Mouse (Mus musculus) embryonic stem cell, embryonic (primary cell): ENCODE results near the gene Htr6.

Experiments used
- CTCF ChIA-PET, 4 experiments: fragments of 300-600 bp in 2 of 4; fragments of 350-600 bp in 2 of 4; sonication (Branson Sonifier 250); formaldehyde crosslinking; loops; one replicate each; lab custom pipeline; 2022; ENCODE audit warnings: inconsistent platforms in 2 of 4; lab: Charles Lee
- POLR2A ChIA-PET, 4 experiments: fragments of 300-600 bp in 2 of 4; fragments of 350-600 bp in 2 of 4; sonication (Branson Sonifier 250); formaldehyde crosslinking; loops; one replicate each; lab custom pipeline; 2022; ENCODE audit warnings: antibody characterized with exemption in 4 of 4, inconsistent platforms in 1 of 4; lab: Charles Lee

The Htr6 gene

GRCm38 (mm10) chr4:139092356-139093195 lies 17.2 kb upstream of the Htr6 start, which contains the start of gene Nbl1:
Gene Nbl1, minus strand, starts transcription at chr4:139092993.
- CTCF ChIA-PET = interaction anchor here (0.5 to 2.7 kb wide), 16 partner anchors 8 to 1105 kb away, joined by 3 to 9 read pairs (median 3); no protein-coding TSS in a partner anchor
- POLR2A ChIA-PET = interaction anchor here (0.6 to 3.3 kb wide), 15 partner anchors 8 to 766 kb away, joined by 3 to 19 read pairs (median 4); partner anchors contain the start of genes Akr7a5 (in 1 of the 4), Minos1 (in 1 of the 4) and Pqlc2 (in 1 of the 4)

- POLR2A ChIA-PET = interaction anchor here in 3 of 4 experiments (0.6 to 3.3 kb wide), 17 partner anchors 9 to 1546 kb away, joined by 3 to 19 read pairs (median 4); partner anchors contain the start of genes Minos1 (in 2 of the 3), Akr7a5 (in 1 of the 3) and Pqlc2 (in 1 of the 3)
- CTCF ChIA-PET = interaction anchor here in 3 of 4 experiments (0.5 to 2.7 kb wide), 16 partner anchors 9 to 343 kb away, joined by 3 to 9 read pairs (median 3); no protein-coding TSS in a partner anchor
Measured at GRCm38 (mm10) chr4:139091478-139092355, 16.3 kb upstream of the Htr6 start.

GRCm38 (mm10) chr4:139091066-139091465 lies 15.7 kb upstream of the Htr6 start:
- POLR2A ChIA-PET = interaction anchor here in 2 of 4 experiments (0.9 to 3.3 kb wide), 12 partner anchors 10 to 289 kb away, joined by 3 to 19 read pairs (median 3); partner anchors contain the start of genes Akr7a5 (in 1 of the 2), Minos1 (in 1 of the 2) and Pqlc2 (in 1 of the 2)
- CTCF ChIA-PET = interaction anchor here in 2 of 4 experiments (0.6 to 1.7 kb wide), 13 partner anchors 9 to 246 kb away, joined by 3 to 5 read pairs (median 3); no protein-coding TSS in a partner anchor

GRCm38 (mm10) chr4:139090303-139090940 lies 15.1 kb upstream of the Htr6 start:
- CTCF ChIA-PET = interaction anchor here in 2 of 4 experiments (0.6 to 2.0 kb wide), 10 partner anchors 8 to 247 kb away, joined by 3 to 5 read pairs (median 3); no protein-coding TSS in a partner anchor
- POLR2A ChIA-PET = interaction anchor here in 2 of 4 experiments (0.9 to 3.3 kb wide), 9 partner anchors 9 to 247 kb away, joined by 3 to 19 read pairs (median 3); no protein-coding TSS in a partner anchor

GRCm38 (mm10) chr4:139088982-139089671 lies 13.8 kb upstream of the Htr6 start:
- CTCF ChIA-PET = interaction anchor here in 3 of 4 experiments (0.6 to 2.0 kb wide), 6 partner anchors 26 to 1237 kb away, joined by 3 to 5 read pairs (median 4); no protein-coding TSS in a partner anchor
- POLR2A ChIA-PET = interaction anchor here in 1 of 4 experiments (0.6 kb wide), 1 partner anchor 520 kb away, joined by 3 read pairs; no protein-coding TSS in a partner anchor

GRCm38 (mm10) chr4:139086984-139087383 lies 11.6 kb upstream of the Htr6 start:
- POLR2A ChIA-PET = interaction anchor here in 1 of 4 experiments (0.6 kb wide), 1 partner anchor 36 kb away, joined by 3 read pairs; no protein-coding TSS in a partner anchor
- CTCF ChIA-PET = interaction anchor here in 2 of 4 experiments (1.2 to 2.1 kb wide), 4 partner anchors 9 to 250 kb away, joined by 3 to 7 read pairs (median 4); no protein-coding TSS in a partner anchor

- POLR2A ChIA-PET = no interaction called here
Measured at GRCm38 (mm10) chr4:139086037-139086436, 10.7 kb upstream of the Htr6 start.

GRCm38 (mm10) chr4:139085337-139085736 lies 10.0 kb upstream of the Htr6 start:
- ChIA-PET POLR2A (interaction anchor here in 1 of 4 experiments (0.5 kb wide), 1 partner anchor 66 kb away, joined by 9 read pairs; no protein-coding TSS in a partner anchor), CTCF (interaction anchor here (0.5 to 2.1 kb wide), 9 partner anchors 18 to 245 kb away, joined by 3 to 7 read pairs (median 3); no protein-coding TSS in a partner anchor)

More at GRCm38 (mm10) chr4:139086037-139086436, 10.7 kb upstream of the Htr6 start:
- CTCF ChIA-PET = interaction anchor here in 3 of 4 experiments (0.6 to 2.1 kb wide), 10 partner anchors 8 to 251 kb away, joined by 3 to 7 read pairs (median 3); no protein-coding TSS in a partner anchor

GRCm38 (mm10) chr4:139082790-139083564 lies 7.6 kb upstream of the Htr6 start:
- POLR2A ChIA-PET = interaction anchor here in 2 of 4 experiments (0.9 to 1.0 kb wide), 4 partner anchors 10 to 82 kb away, joined by 3 to 5 read pairs (median 3); partner anchors contain the start of genes Minos1 (in 1 of the 2) and Nbl1 (in 1 of the 2)
- CTCF ChIA-PET = interaction anchor here in 2 of 4 experiments (0.5 to 1.4 kb wide), 4 partner anchors 8 to 351 kb away, joined by 3 to 5 read pairs (median 3); no protein-coding TSS in a partner anchor

GRCm38 (mm10) chr4:139081270-139081931 lies 6.0 kb upstream of the Htr6 start:
- ChIA-PET CTCF (interaction anchor here in 3 of 4 experiments (0.6 to 1.7 kb wide), 11 partner anchors 37 to 869 kb away, joined by 3 to 6 read pairs (median 3); no protein-coding TSS in a partner anchor), POLR2A (interaction anchor here in 3 of 4 experiments (0.6 to 1.6 kb wide), 4 partner anchors 9 to 300 kb away, joined by 3 read pairs; no protein-coding TSS in a partner anchor)

- CTCF ChIA-PET = interaction anchor here in 2 of 4 experiments (0.6 to 1.2 kb wide), 2 partner anchors 21 to 257 kb away, joined by 3 to 4 read pairs; no protein-coding TSS in a partner anchor
- POLR2A ChIA-PET = no interaction called here
Measured at GRCm38 (mm10) chr4:139080259-139080658, 4.9 kb upstream of the Htr6 start.

- ChIA-PET CTCF (interaction anchor here (0.5 to 1.2 kb wide), 11 partner anchors 11 to 257 kb away, joined by 3 to 5 read pairs (median 3); partner anchors contain the start of gene Nbl1 (in 1 of the 4)), POLR2A (interaction anchor here in 2 of 4 experiments (0.7 to 1.0 kb wide), 2 partner anchors 10 to 764 kb away, joined by 4 read pairs; no protein-coding TSS in a partner anchor)
Measured at GRCm38 (mm10) chr4:139079439-139079838, 4.1 kb upstream of the Htr6 start.

GRCm38 (mm10) chr4:139078726-139079125 lies 3.4 kb upstream of the Htr6 start:
- POLR2A ChIA-PET = interaction anchor here in 2 of 4 experiments (0.7 to 1.0 kb wide), 2 partner anchors 9 to 765 kb away, joined by 4 read pairs; no protein-coding TSS in a partner anchor
- CTCF ChIA-PET = interaction anchor here (0.6 to 1.5 kb wide), 10 partner anchors 12 to 258 kb away, joined by 3 to 5 read pairs (median 3); partner anchors contain the start of gene Nbl1 (in 1 of the 4)

- POLR2A ChIA-PET = interaction anchor here in 1 of 4 experiments (0.9 kb wide), 1 partner anchor 53 kb away, joined by 4 read pairs; the partner anchor contains the start of gene Minos1
Measured at GRCm38 (mm10) chr4:139078313-139078712, 2.9 kb upstream of the Htr6 start.

More at GRCm38 (mm10) chr4:139078313-139078712, 2.9 kb upstream of the Htr6 start:
- CTCF ChIA-PET = interaction anchor here (0.6 to 1.5 kb wide), 12 partner anchors 8 to 277 kb away, joined by 3 to 5 read pairs (median 3); partner anchors contain the start of gene Otud3 (in 1 of the 4)
